Mouse (Mus musculus) heart, postnatal 4 days (tissue): ENCODE results near the gene Edc4. TPM values are rescaled to one million over a fixed set of nuclear protein-coding genes. Genes with fewer than 3 reads are reported as not detected.

Experiments used
- DNase-seq: peaks from one replicate; pipeline ENCODE4 v3.0.0; 2021
- total RNA-seq, 2 experiments: library from RNA; stranded (reverse); gene quantifications; 2 replicates each; pipeline ENCODE4 v1.2.3; 2021

Gene Edc4
- total RNA-seq, 2 experiments from 2014 or later: 34.0 to 34.8 TPM

- DNase-seq: no peak
These were observed 61.9 kb downstream of the Edc4 start for GRCm38 (mm10) chr8:105942542-105942941.

GRCm38 (mm10) chr8:105943321-105943739 is 62.6 kb downstream of the Edc4 start, which contains the start of gene Lcat:
Lcat (minus strand) TSS chr8:105943382.
- DNase-seq: no peak

Other genes starting within 250 kb of the Edc4 start
- gene Ctcf, start 244.3 kb upstream of the Edc4 start, total RNA-seq: 10 to 100 TPM; 59.1 to 63.2 TPM
- gene Agrp, start 243.5 kb upstream of the Edc4 start, total RNA-seq: not detected
- under 1 TPM; 0.41 TPM for gene Carmil2, start 194.6 kb upstream of the Edc4 start, total RNA-seq
- 10 to 100 TPM; 23.0 to 25.6 TPM for gene Acd, start 179.8 kb upstream of the Edc4 start, total RNA-seq
- 1 to 10 TPM; 5.9 to 6.2 TPM for gene Pard6a, start 179.7 kb upstream of the Edc4 start, total RNA-seq
- gene 4933405L10Rik, start 173.2 kb upstream of the Edc4 start, total RNA-seq: not detected
- gene Enkd1, start 172.7 kb upstream of the Edc4 start, total RNA-seq: 1 to 10 TPM; 5.4 to 6.8 TPM
- gene Gfod2, start 122.2 kb upstream of the Edc4 start, total RNA-seq: 1 to 10 TPM; 4.6 to 4.9 TPM
- gene Ranbp10, start 53.5 kb upstream of the Edc4 start, total RNA-seq: 10 to 100 TPM; 22.3 to 23.1 TPM
- not detected for gene Tsnaxip1, start 53.1 kb upstream of the Edc4 start, total RNA-seq
- 10 to 100 TPM; 16.8 to 18.4 TPM for gene Cenpt, start 27.6 kb upstream of the Edc4 start, total RNA-seq
- gene Thap11, start 25.7 kb upstream of the Edc4 start, total RNA-seq: 10 to 100 TPM; 26.4 to 29.3 TPM
- 10 to 100 TPM; 44.7 to 45.7 TPM for gene Nutf2, start 20.3 kb upstream of the Edc4 start, total RNA-seq
- not detected for gene Nrn1l, start 12.7 kb downstream of the Edc4 start, total RNA-seq
- 10 to 100 TPM; 21.7 to 24.3 TPM for gene Pskh1, start 19.6 kb downstream of the Edc4 start, total RNA-seq
- gene Ctrl, start 53.0 kb downstream of the Edc4 start, total RNA-seq: under 1 TPM in 1 of 2 experiments, not detected in 1; 0.32 TPM
- 10 to 100 TPM; 85.4 to 94.0 TPM for gene Psmb10, start 57.6 kb downstream of the Edc4 start, total RNA-seq
- 1 to 10 TPM; 1.4 to 1.7 TPM for gene Lcat, start 62.5 kb downstream of the Edc4 start, total RNA-seq
- gene Slc12a4, start 85.2 kb downstream of the Edc4 start, total RNA-seq: 10 to 100 TPM; 62.4 to 65.8 TPM
- gene Dpep3, start 98.5 kb downstream of the Edc4 start, total RNA-seq: not detected
- gene Dus2, start 110.5 kb downstream of the Edc4 start, total RNA-seq: 10 to 100 TPM in 1 of 2 experiments, 1 to 10 TPM in 1; 9.8 to 10.2 TPM
- gene Dpep2nb, start 125.1 kb downstream of the Edc4 start, total RNA-seq: not detected
- gene Ddx28, start 131.0 kb downstream of the Edc4 start, total RNA-seq: 1 to 10 TPM; 8.9 to 9.5 TPM
- gene Nfatc3, start 178.0 kb downstream of the Edc4 start, total RNA-seq: 10 to 100 TPM; 24.2 to 26.4 TPM